Mouse (Mus musculus) layer of hippocampus, adult 2 months (tissue): ENCODE measurements at regions not wholly inside any gene's neighbourhood (a gene's known extent, or its start where the extent isn't known, plus 50 kb on each side); places are given as distances from the start of the nearest gene placed in this dataset.

Experiments
- DNase-seq, 2 experiments: peaks; one replicate each; pipeline ENCODE4 v3.0.0; 2022; ENCODE audit warnings: low spot score in 2 of 2
- H3K27ac ChIP-seq: fragments of 200-600 bp; 2 replicates; pipeline ENCODE4 v1.8.1; 2022
- H3K4me3 ChIP-seq: fragments of 200-600 bp; 2 replicates; pipeline ENCODE4 v1.8.1; 2022; ENCODE audit warnings: mild to moderate bottlenecking
- CTCF ChIP-seq: fragments of 200-600 bp; conservative IDR thresholded peaks from 2 replicates; pipeline ENCODE4 v1.8.1; 2022; ENCODE audit warnings: antibody characterized with exemption, mild to moderate bottlenecking, moderate library complexity

DNA sequence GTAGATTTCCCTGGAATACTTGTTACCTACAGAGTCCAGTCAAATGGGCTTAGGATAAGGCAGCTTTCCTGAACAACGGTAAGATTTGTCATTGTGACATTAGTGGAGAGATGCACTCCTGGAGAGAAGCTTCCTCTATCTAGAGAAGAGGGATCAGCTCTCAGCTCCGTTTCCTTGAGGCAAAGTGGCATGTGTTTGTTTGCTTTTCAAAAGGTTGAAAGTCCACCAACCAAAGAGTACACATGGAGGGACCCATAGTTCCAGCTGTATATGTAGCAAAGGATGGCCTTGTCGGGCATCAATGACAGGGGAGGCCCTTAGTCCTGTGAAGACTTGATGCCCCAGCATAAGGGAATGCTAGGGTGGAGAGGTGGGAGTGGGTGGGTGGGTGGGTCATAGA is 87.9 kb upstream of the Rnd3 start:
- TF ChIP-seq CTCF: no peak
- H3K4me3 ChIP-seq: no peak overlapping the region
- DNase-seq: no peak
- no peak overlapping the region for H3K27ac ChIP-seq

DNA sequence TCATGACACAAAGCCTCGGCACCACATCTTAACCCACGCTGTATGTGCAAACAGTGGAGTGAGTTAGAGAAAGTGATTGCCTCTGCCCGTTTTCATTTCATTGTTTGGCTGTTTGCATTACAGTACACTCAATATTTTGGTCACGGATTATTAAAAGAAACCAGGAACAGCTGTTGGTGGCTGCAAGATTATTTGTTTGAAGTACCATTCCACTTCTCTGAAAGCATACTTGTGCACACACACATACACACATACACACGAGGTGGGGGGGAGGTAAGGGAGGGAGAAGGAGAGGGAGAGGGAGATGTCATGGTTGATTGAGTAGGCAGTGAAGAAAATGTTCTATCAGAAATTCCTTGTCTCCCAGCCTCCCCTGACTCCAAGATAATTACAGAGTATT is 85.5 kb upstream of the Rnd3 start:
- no peak overlapping the region for H3K27ac ChIP-seq
- TF ChIP-seq CTCF: no peak

DNA sequence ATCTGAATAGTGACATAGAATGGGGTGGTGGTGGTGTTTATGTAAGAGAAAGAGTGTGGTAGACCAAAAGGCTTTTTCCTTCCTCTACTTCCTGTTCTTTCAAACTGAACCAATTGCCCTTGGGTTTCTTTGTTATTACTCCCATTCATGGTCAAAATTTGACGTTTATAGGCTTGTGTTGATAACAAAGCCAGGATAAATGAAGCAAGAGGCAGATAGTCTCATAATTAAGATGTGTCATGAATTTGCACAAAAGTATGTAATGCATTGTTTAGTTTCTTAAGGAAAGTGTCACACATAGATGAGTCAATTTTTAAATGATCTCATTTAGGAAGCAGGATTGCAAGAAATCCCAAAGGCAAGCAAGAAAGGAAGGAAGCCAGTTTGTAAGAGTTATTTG is 73.9 kb upstream of the Rnd3 start:
- no peak for DNase-seq
- TF ChIP-seq CTCF: no peak
- no peak overlapping the region for H3K4me3 ChIP-seq
- no peak overlapping the region for H3K27ac ChIP-seq

More for the DNA sequence above, 85.5 kb upstream of the Rnd3 start:
- DNase-seq: no peak
- H3K4me3 ChIP-seq: no peak overlapping the region

DNA sequence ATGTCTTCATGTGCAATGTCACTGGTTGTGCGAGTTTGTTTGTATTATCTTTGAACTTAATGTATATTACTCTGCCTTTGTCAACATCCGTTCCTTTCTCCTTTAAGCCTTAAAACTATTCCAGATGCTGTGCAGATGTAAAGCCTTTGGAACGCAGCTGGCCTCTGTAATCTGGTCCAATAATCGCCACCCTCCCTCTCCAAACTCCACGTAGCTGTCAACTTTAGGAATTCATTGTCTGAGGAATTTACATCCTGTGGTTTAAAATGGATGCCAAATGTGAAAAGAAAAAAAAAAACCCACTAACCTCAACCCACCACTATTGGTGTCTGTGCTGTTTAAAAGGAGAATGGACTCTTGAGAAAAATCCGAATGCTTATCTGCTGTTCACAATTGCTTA is 70.8 kb upstream of the Rnd3 start:
- no peak for DNase-seq
- Histone ChIP-seq H3K4me3 (no peak overlapping the region), H3K27ac (no peak overlapping the region)
- TF ChIP-seq CTCF: no peak

DNA sequence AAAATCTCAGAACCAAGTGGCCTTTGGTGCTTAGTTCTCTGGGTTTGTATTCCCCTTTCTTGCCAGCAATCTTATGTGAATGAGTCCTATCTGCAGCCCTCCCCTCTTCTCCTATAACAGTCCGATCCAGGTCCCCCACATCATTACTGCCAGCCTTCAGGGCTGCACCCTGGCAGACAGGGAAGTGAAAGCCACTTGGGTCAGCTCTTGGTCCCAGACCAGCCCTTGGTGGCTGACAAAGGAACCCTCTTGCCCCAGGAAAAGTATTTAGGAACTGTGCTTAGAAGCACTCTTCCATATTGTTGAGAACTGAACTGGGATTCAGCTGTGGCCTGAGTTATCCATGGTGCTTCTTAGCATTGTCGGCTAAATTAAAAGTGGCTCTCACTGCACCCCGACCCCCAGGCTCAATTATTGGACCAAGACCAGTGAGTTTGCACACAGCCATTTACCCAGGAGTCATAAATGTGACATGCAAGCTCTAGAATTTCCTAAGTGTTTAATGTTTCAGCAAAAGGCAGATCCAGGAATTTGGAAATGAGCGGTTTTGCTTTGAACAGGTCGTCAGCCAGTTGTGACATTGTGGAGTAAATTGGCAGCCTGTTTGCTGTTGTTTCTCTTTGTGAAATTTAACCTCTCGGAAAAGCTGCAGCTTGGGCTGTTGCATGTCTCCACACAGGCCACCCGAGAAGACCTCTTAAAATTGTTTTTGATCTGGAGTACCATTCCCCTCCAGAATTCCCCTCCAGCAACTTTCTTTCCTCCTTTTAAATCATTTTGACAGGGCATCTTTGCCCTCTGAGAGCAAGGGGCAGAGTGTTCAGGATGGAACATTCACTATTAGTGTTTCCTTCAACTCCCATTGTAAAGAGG is 58.5 kb upstream of the Rnd3 start:
- no peak for TF ChIP-seq CTCF
- H3K27ac ChIP-seq: no peak overlapping the region
- no peak for DNase-seq
- H3K4me3 ChIP-seq: no peak overlapping the region

DNA sequence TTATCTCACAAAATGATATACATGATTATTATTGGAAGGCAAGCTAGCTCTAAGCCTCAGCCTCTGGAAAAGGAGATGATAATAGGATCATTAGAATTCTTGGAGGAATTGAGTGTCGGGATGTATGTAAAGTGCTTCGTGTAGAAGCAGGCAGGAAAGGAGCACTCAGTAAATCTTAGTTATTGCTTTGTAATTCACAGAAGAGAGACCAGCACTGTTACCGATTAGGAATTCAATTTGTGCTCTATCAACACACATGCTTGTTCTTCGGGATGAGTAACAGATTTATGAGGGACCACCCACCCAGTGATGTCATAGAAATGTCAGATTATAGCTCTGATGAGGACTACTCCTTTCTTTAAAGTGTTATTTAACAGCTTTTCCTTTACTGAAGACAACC is 57.4 kb upstream of the Rnd3 start:
- no peak for TF ChIP-seq CTCF
- H3K4me3 ChIP-seq: no peak overlapping the region
- H3K27ac ChIP-seq: no peak overlapping the region
- no peak for DNase-seq
